Mouse (Mus musculus) neural tube, embryonic 15.5 days (tissue): ENCODE results near the gene Akap1. TPM values are rescaled to one million over a fixed set of nuclear protein-coding genes. Genes with fewer than 3 reads are reported as not detected.

Experiments used
- ATAC-seq: fragments of 200-750 bp; cut with Nextera tagmentation; 2 replicates; pipeline ENCODE4 v1.8.0; 2017; ENCODE audit warnings: mild to moderate bottlenecking, moderate TSS enrichment, moderate library complexity; ENCODE audit not compliant: low FRiP score
- H3K27ac ChIP-seq: fragments of 300-500 bp; sonication (generic); replicated peaks from 2 replicates; pipeline ENCODE4 v1.5.1; 2015; ENCODE audit warnings: mild to moderate bottlenecking, inconsistent platforms
- H3K27me3 ChIP-seq: fragments of 300-500 bp; sonication (generic); replicated peaks from 2 replicates; pipeline ENCODE4 v1.6.1; 2015; ENCODE audit warnings: inconsistent platforms
- H3K36me3 ChIP-seq: fragments of 300-500 bp; sonication (generic); 2 replicates; pipeline ENCODE4 v1.6.1; 2015; ENCODE audit warnings: inconsistent platforms
- H3K4me1 ChIP-seq: fragments of 300-500 bp; sonication (generic); 2 replicates; pipeline ENCODE4 v1.6.1; 2015; ENCODE audit warnings: inconsistent platforms
- H3K4me2 ChIP-seq: fragments of 300-500 bp; sonication (generic); 2 replicates; pipeline ENCODE4 v1.6.1; 2015; ENCODE audit warnings: inconsistent platforms, mild to moderate bottlenecking, moderate library complexity
- H3K4me3 ChIP-seq: fragments of 300-500 bp; sonication (generic); replicated peaks from 2 replicates; pipeline ENCODE4 v1.5.1; 2015; ENCODE audit warnings: mild to moderate bottlenecking, inconsistent platforms
- H3K9ac ChIP-seq: fragments of 300-500 bp; sonication (generic); replicated peaks from 2 replicates; pipeline ENCODE4 v1.6.1; 2015; ENCODE audit warnings: mild to moderate bottlenecking, inconsistent platforms
- H3K9me3 ChIP-seq: fragments of 300-500 bp; sonication (generic); replicated peaks from 2 replicates; pipeline ENCODE4 v1.6.1; 2016; ENCODE audit warnings: inconsistent platforms
- WGBS: fragments of 180-500 bp; shearing (Covaris S2); methylation state at CpG from one replicate; pipeline ENCODE4 v1.1.7; 2015; ENCODE audit warnings: mixed read lengths; 5-methylcytosine and 5-hydroxymethylcytosine counted together
- polyA plus RNA-seq: library from polyadenylated mRNA; unstranded; fragments of >200 nt; fragmentation: Nextera tagmentation; extraction: Ambion mirVana; gene quantifications from 2 replicates; pipeline ENCODE4 v1.2.1, GENCODE M21; 2015

Gene Akap1
- 26.0 and 27.6 TPM in 2 replicates for polyA plus RNA-seq

DNA sequence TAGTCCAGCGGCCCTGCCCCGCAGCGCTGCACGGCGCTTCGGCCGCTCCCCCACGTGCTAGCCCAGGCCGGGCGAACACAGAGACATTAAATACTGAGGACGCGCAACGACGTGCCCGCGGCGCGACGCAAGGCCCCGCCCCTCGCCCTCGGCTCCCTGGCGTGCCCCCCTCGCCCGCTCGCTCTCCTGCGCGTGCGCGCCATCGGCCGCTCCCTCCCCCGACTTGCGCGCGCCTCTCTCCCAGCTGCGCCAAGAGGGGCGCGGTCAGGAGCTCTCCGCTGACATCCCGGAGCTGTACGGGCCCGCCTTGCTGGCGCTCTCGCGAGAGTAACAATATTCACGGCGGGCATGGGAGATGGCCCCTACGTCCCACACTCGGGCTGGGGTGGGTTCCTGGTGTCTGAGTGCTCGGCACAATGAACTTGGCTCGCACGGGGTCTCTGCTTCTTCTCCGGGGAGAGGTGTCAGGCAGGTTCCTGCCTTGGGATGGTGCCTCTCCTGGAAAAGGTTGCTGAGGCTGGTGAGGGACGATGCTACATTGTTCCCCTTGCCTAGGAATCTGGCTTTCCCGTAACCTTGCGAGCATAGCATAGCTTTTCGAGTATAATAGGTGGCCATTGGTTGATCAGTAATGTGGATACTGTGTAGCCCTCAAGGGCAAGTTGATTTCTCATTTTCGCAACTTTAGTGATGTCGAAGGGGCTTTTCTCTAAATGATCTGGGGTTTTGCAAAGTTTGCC lies at the start of gene Akap1:
Gene Akap1 (minus strand): TSS at position 129 of the 740 bp plus-strand sequence.
- H3K36me3 ChIP-seq, result no peaks in the 10 kb centered on the region
- WGBS, result 1% methylated on average over 60 of the region's 60 CpGs
- peak within 1 kb of the TSS; percentile 89 for H3K4me3 ChIP-seq
- no peaks in the 10 kb centered on the region for H3K27me3 ChIP-seq
- no peaks in the 10 kb centered on the region for H3K9me3 ChIP-seq
- peak within 1 kb of the TSS; percentile 80 for H3K9ac ChIP-seq
- peaks cover 27% of the 10 kb centered on the region for H3K4me1 ChIP-seq
- H3K4me2 ChIP-seq, result peak within 1 kb of the TSS; percentile 99
- peak within 1 kb of the TSS; percentile 92 for H3K27ac ChIP-seq
- ATAC-seq, result peak; percentile 96

DNA sequence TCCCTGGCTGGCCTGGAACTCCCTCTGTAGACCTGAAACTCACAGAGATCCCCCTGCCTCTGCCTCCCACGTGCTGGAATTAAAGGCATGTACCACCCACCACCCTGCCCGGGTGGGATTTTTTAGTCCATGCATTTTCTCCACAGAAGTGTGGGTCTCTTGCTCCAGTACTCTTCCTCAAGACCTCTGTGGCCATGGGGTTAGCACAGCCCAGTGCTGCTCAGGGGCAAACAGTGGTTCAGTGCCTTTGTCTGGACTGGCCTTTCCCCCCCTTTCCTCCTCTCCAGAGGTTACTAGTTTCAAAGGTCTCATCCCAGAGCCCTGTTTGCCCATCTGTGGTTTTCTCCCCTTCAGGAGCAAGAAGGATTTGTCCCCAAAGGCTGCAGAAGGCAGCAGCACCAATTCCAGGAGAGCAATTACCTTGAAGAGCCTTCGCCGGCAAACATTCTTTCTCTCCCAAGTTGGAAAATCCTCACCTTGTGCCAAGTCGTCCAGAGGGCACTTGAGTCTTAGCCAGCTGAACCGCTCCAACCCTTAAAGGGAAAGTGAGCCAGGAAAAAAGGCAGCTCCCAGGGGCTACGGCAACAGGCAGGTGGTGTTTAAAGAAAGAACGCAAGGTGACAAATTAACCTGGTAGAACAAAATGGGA lies 45.1 kb upstream of the Akap1 start:
- Histone ChIP-seq H3K27me3 (no peaks in the 10 kb centered on the region), H3K36me3 (no peaks in the 10 kb centered on the region), H3K27ac (no peak overlapping the region), H3K4me2 (no peak overlapping the region), H3K4me1 (no peaks in the 10 kb centered on the region), H3K9me3 (no peaks in the 10 kb centered on the region), H3K4me3 (no peak overlapping the region), H3K9ac (no peak overlapping the region)
- whole genome bisulfite sequencing, result 75% methylated on average over 8 of the region's 8 CpGs
- no peak for ATAC-seq

DNA sequence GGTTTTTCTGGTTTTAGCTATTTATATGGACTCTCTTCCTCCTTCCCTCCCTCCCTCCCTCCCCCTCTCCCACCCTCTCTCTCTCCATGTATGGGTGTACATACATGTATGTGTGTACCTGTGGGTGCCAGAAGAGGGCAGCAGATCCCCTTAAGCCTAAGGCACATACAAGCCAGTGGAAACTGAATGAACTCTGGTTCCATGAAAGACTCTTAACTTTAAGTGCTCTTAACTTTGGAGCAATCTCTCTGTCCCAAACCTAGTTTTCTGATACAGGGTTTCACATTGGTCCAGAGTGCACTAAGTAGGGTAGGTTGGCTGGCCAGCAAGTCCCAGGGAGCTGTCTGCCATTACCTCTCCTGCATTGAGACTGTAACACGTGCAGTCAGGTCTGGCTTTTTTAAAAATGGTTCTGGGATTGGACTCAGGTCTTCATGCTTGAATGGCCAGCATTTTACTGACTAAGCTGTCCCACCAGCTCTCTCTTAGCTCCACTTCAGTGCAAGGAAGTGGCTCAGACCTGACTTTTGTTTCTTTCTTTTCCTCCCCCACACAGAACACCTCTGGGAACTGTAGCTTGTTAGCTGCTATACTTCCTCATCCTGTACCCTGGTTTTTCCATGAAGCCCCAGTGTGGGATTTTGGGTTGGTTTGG lies 44.3 kb upstream of the Akap1 start:
- Histone ChIP-seq H3K9ac (no peak overlapping the region), H3K36me3 (no peaks in the 10 kb centered on the region), H3K4me1 (no peaks in the 10 kb centered on the region), H3K4me2 (no peak overlapping the region), H3K9me3 (no peaks in the 10 kb centered on the region), H3K27me3 (no peaks in the 10 kb centered on the region), H3K4me3 (no peak overlapping the region), H3K27ac (no peak overlapping the region)
- no peak for ATAC-seq
- 93% methylated on average over 1 of the region's 1 CpGs for WGBS

DNA sequence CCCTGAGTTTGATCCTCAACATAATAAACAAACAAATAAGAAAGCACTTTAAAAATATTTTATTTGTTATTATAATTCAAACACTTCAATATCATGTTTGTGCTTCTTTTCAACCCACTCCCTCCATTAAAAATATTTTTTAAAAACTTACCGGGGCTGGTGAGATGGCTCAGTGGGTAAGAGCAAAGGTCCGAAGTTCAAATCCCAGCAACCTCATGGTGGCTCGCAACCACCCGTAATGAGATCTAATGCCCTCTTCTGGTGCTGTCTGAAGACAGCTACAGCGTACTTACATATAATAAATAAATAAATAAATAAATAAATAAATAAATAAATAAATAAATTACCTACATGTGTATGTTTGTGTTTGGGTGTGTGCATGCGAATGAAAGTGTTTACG lies 43.5 kb upstream of the Akap1 start:
- 98% methylated on average over 7 of the region's 7 CpGs for WGBS
- Histone ChIP-seq H3K36me3 (no peaks in the 10 kb centered on the region), H3K4me1 (no peaks in the 10 kb centered on the region), H3K4me3 (no peak overlapping the region), H3K9ac (no peak overlapping the region), H3K27ac (no peak overlapping the region), H3K27me3 (no peaks in the 10 kb centered on the region), H3K4me2 (no peak overlapping the region), H3K9me3 (no peaks in the 10 kb centered on the region)
- ATAC-seq, result no peak

DNA sequence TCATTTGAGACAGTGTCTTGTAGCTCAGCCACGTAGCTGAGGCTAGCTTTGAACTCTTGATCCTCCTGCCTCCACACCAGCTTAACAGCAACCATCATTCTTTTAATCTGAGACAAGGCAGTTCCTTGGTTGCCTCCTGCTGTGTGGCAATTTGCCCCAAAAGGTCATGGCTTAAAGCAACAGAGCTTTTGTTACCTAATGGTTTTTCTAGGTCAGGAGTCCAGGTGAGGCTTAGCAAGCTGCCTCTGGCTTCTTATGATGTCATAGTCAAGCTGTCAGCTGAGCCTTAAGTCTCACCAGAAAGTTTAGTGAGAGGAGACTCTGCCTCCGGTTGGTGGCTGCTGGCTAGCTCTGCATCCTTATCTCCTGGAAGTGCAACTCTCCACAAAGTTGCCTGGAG lies 41.2 kb upstream of the Akap1 start:
- 54% methylated on average over 2 of the region's 2 CpGs for WGBS
- H3K4me1 ChIP-seq, result no peaks in the 10 kb centered on the region
- H3K36me3 ChIP-seq, result no peaks in the 10 kb centered on the region
- no peaks in the 10 kb centered on the region for H3K9me3 ChIP-seq
- ATAC-seq, result no peak
- no peaks in the 10 kb centered on the region for H3K27me3 ChIP-seq
- H3K4me3 ChIP-seq, result no peak overlapping the region
- H3K4me2 ChIP-seq, result no peak overlapping the region
- H3K9ac ChIP-seq, result no peak overlapping the region
- no peak overlapping the region for H3K27ac ChIP-seq

DNA sequence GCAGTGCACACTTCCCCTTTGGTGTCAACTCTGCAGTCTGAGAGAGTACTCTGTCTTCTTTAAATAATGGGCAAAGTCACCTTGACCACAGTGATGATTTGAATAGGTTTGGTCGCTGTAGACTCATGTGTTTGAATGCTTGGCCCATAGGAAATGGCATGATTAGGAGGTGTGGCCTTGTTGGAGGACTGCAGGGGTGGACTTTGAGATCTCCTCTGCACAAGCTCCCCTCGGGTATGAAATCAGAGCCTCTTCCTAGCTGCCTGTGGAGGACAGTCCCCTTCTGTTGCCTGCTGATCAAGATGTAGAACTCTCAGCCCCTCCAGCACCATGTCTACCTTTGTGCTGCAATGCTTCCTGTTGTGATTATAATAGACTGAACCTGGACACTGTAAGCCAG lies 39.7 kb upstream of the Akap1 start:
- no peaks in the 10 kb centered on the region for H3K9me3 ChIP-seq
- no peaks in the 10 kb centered on the region for H3K4me1 ChIP-seq
- H3K4me3 ChIP-seq, result no peak overlapping the region
- no peak overlapping the region for H3K9ac ChIP-seq
- H3K4me2 ChIP-seq, result no peak overlapping the region
- ATAC-seq, result no peak
- H3K36me3 ChIP-seq, result no peaks in the 10 kb centered on the region
- WGBS, result 66% methylated on average over 2 of the region's 2 CpGs
- H3K27ac ChIP-seq, result no peak overlapping the region
- no peaks in the 10 kb centered on the region for H3K27me3 ChIP-seq

DNA sequence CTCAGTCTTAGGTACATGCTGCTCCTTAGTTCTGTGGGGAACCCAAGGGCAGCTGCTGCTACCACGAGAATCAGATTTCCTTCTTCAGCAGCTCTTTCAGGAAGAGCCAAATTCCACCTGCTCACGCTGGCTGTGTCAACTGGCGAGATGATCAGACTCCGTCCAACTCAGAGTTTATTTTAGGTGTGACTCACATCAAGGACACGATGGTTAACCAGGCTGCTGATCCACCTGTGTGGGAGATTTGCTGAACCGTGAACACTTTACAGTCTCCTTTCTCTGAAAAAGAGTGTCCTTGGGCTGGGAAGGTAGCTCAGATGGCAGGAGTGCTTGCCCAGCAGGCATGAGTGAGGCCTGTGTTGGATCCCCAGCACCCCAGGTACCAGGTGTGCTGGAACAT lies 38.4 kb upstream of the Akap1 start:
- Histone ChIP-seq H3K27ac (no peak overlapping the region), H3K4me2 (no peak overlapping the region), H3K27me3 (no peaks in the 10 kb centered on the region), H3K9me3 (no peaks in the 10 kb centered on the region), H3K4me3 (no peak overlapping the region), H3K9ac (no peak overlapping the region), H3K4me1 (0 out of 2 replicates have a peak, but pooled peaks cover 3% of the 10 kb centered on the region), H3K36me3 (no peaks in the 10 kb centered on the region)
- WGBS, result 86% methylated on average over 6 of the region's 6 CpGs
- ATAC-seq, result no peak

DNA sequence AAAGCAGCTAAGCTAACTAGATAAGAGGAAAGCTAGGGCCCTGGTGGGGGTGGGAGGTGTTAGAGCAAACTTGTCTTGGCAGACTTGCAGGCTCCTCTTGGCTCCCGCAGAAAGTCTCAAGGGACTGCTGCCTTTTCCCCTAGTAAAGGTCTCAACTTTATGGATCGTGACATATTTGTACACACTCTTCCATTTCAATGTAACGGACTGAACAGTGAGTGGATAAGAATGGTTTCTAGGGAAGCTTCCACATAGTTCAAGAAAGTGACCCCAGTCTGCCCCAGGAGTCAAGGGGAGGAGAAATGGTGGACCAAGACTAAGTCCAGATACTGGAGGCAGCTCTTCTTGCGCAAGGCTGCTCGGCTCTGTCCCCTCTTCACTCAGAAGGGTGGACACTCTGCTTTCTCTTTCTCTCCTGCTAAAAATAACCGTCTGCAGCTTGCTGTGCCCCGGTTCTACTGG lies 37.0 kb upstream of the Akap1 start:
- no peaks in the 10 kb centered on the region for H3K27me3 ChIP-seq
- H3K4me2 ChIP-seq, result no peak overlapping the region
- H3K36me3 ChIP-seq, result no peaks in the 10 kb centered on the region
- 87% methylated on average over 7 of the region's 7 CpGs for WGBS
- no peak overlapping the region for H3K9ac ChIP-seq
- H3K4me3 ChIP-seq, result no peak overlapping the region
- no peak for ATAC-seq
- no peaks in the 10 kb centered on the region for H3K9me3 ChIP-seq
- H3K4me1 ChIP-seq, result 0 out of 2 replicates have a peak, but pooled peaks cover 7% of the 10 kb centered on the region
- H3K27ac ChIP-seq, result no peak overlapping the region

DNA sequence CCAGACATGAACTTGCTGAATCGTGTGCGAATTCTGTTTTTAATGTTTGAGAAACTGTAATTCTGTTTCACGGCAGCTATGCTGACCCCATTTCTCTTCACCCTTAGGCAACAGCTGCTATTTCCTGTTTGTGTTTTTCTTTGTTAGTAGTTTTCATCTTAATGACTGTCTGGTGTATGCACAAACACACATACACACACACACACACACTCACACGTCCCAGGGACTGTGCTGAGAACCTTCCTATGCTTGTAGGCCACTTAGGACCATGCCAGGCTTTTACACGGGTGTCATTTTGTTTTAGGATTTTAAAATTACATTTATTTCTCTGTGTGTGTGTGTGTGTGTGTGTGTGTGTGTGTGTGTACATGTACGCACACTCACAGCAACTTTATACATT lies 35.2 kb upstream of the Akap1 start:
- Histone ChIP-seq H3K4me2 (no peak overlapping the region), H3K36me3 (no peaks in the 10 kb centered on the region), H3K27ac (no peak overlapping the region), H3K4me3 (no peak overlapping the region), H3K27me3 (no peaks in the 10 kb centered on the region), H3K4me1 (0 out of 2 replicates have a peak, but pooled peaks cover 7% of the 10 kb centered on the region), H3K9ac (no peak overlapping the region), H3K9me3 (no peaks in the 10 kb centered on the region)
- ATAC-seq, result no peak
- WGBS, result 98% methylated on average over 6 of the region's 6 CpGs

DNA sequence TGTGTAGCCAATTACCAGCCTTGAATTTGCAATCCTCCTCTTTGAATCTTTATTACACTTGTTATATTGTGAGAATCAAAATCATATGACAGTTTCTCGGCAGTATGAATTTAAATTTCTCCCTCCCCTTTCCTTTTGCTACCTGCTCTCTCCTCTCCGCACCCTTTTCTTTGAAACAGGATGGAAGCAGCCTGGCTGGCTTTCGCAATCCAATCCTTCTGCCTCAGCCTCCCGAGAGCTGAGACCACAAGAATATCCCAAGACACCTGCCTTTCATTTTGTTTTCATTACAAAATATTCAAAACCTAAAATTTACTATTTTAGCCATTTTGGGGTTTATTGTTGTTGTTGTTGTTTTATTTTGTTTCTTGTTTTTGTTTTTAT lies 34.0 kb upstream of the Akap1 start:
- no peaks in the 10 kb centered on the region for H3K36me3 ChIP-seq
- no peaks in the 10 kb centered on the region for H3K27me3 ChIP-seq
- ATAC-seq, result no peak
- H3K4me2 ChIP-seq, result no peak overlapping the region
- WGBS, result 83% methylated on average over 4 of the region's 4 CpGs
- H3K4me3 ChIP-seq, result no peak overlapping the region
- H3K4me1 ChIP-seq, result 0 out of 2 replicates have a peak, but pooled peaks cover 7% of the 10 kb centered on the region
- H3K9ac ChIP-seq, result no peak overlapping the region
- no peak overlapping the region for H3K27ac ChIP-seq
- H3K9me3 ChIP-seq, result no peaks in the 10 kb centered on the region

DNA sequence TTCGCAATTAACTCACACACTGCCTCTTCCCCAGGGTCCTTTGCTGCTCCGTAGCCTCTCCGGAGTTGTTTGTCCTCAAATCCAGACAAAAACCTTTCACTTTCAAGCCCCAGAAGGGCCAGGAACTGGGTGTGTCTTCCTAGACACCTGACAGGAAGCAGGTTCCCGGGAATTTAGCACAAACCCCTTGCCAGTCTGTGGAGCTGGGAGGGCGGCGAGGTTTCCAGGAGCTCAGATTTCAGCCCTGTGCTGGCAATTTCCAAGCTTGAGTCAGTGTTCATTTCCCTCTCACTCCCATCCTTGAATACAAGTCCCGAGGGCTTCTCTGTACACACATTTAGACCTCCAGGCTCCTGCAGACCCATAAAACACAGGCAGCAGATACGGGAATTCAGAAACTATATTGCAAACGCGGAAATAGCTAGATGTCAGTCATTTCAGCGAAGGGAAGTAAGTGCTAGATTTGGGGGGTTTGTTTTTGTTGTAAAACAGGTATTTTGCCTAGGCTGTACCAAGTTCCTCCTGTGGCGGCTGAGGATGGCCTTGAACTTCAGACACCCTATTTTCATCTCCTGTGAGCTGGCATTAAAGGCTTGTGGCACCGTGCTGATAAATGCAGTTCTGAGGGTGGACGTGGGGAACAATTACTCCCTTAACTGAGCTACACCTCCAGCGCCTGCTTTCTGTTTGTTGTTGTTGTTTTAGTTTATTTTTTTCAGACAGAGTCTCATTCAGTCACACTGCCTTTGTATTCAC lies 33.4 kb upstream of the Akap1 start:
- 0 out of 2 replicates have a peak, but pooled peaks cover 7% of the 10 kb centered on the region for H3K4me1 ChIP-seq
- 40% methylated on average over 15 of the region's 15 CpGs for WGBS
- ATAC-seq, result no peak

More for the DNA sequence above, 33.4 kb upstream of the Akap1 start:
- no peaks in the 10 kb centered on the region for H3K36me3 ChIP-seq
- no peaks in the 10 kb centered on the region for H3K27me3 ChIP-seq
- H3K9me3 ChIP-seq, result no peaks in the 10 kb centered on the region
- no peak overlapping the region for H3K9ac ChIP-seq
- peak overlapping the region; percentile 22; the same call in 1 of the 2 replicates for H3K4me2 ChIP-seq
- no peak overlapping the region for H3K27ac ChIP-seq
- no peak overlapping the region for H3K4me3 ChIP-seq
